Mouse (Mus musculus) C2C12 (cell line): ENCODE measurements at regions not wholly inside any gene's neighbourhood (a gene's known extent, or its start where the extent isn't known, plus 50 kb on each side); places are given as distances from the start of the nearest gene placed in this dataset.

Source experiments
- CEBPB ChIP-seq: IDR thresholded peaks from one replicate; pipeline ENCODE4 v1.6.1; 2011; ENCODE audit warnings: low read depth, mild to moderate bottlenecking, control low read depth, moderate library complexity
- CTCF ChIP-seq: IDR thresholded peaks from one replicate; pipeline ENCODE4 v1.5.1; 2011; ENCODE audit not compliant: control insufficient read depth, insufficient read depth, insufficient read length
- FOSL1 ChIP-seq: IDR thresholded peaks from one replicate; pipeline ENCODE4 v1.8.0; 2011; ENCODE audit warnings: mild to moderate bottlenecking, low read length; ENCODE audit not compliant: poor library complexity, insufficient read depth, severe bottlenecking
- MAX ChIP-seq: IDR thresholded peaks from one replicate; pipeline ENCODE4 v1.6.1; 2011; ENCODE audit warnings: mild to moderate bottlenecking, control low read depth
- MYOD1 ChIP-seq: IDR thresholded peaks from one replicate; pipeline ENCODE4 v1.6.1; 2011; ENCODE audit warnings: low read depth; ENCODE audit not compliant: control insufficient read depth, insufficient read length
- MYOG ChIP-seq: IDR thresholded peaks from one replicate; pipeline ENCODE4 v1.6.1; 2011; ENCODE audit not compliant: control insufficient read depth, insufficient read length; ENCODE audit errors: extremely low read depth
- USF1 ChIP-seq: IDR thresholded peaks from one replicate; pipeline ENCODE4 v1.6.1; 2011; ENCODE audit warnings: low read depth, mild to moderate bottlenecking, control low read depth, moderate library complexity

DNA sequence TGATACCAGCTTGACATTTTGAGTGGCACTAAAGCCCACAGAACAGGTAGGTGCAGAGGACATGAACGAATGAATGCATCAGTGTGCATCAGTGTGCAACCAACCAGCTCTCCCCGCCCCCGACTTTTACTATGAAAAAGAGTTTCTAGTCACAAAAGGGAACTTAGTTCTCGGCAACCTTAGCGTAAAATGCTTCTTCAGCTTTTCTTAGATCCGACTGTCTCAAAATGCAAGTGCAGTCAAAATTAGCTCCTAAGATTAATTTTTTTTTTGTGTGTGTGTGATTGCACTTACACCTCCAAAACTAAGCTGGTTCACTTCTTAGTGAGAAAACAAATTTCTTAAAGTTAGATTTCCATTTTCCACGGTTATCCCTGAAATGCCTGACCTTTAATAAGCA is 77.1 kb upstream of the Zeb2 start:
- TF ChIP-seq CTCF (no peak), USF1 (no peak), MAX (no peak), MYOG (no peak), CEBPB (no peak), FOSL1 (no peak), MYOD1 (no peak)
